Mouse (Mus musculus): ENCODE measurements at regions not wholly inside any gene's neighbourhood (a gene's known extent, or its start where the extent isn't known, plus 50 kb on each side); places are given as distances from the start of the nearest gene placed in this dataset.

- Histone ChIP-seq H3K9ac (no peak overlapping the region), H3K27me3 (replicated peaks) (0 out of 2 replicates have a peak, but pooled peaks cover 5% of the 10 kb centered on the region), H3K4me2 (no peak overlapping the region), H3K4me1 (peaks cover 6% of the 10 kb centered on the region), H3K9me3 (no peaks in the 10 kb centered on the region), H3K4me3 (replicated peaks) (no peak overlapping the region), H3K36me3 (no peaks in the 10 kb centered on the region), H3K27ac (no peak overlapping the region)
- 53% methylated on average over 3 of the region's 3 CpGs for WGBS
- no peak for ATAC-seq (ENCODE audit: insufficient read depth, low FRiP score, low read depth)
Measured at GRCm38 (mm10) chr9:30134303-30134702, 171.4 kb upstream of the Ntm start.

- peaks cover 10% of the 10 kb centered on the region for H3K4me1 ChIP-seq
- 0 out of 2 replicates have a peak overlapping the region, but pooled peaks have one; percentile 11 for H3K4me2 ChIP-seq
- H3K27ac ChIP-seq, result no peak overlapping the region
- WGBS, result 27% methylated on average over 14 of the region's 14 CpGs
- ATAC-seq (ENCODE audit: insufficient read depth, low FRiP score, low read depth), result peak; percentile 65
- H3K9me3 ChIP-seq, result no peaks in the 10 kb centered on the region
- no peak overlapping the region for H3K9ac ChIP-seq
- no peaks in the 10 kb centered on the region for H3K36me3 ChIP-seq
- no peak overlapping the region for H3K4me3 ChIP-seq (replicated peaks)
- H3K27me3 ChIP-seq (replicated peaks), result 0 out of 2 replicates have a peak, but pooled peaks cover 6% of the 10 kb centered on the region
Measured at GRCm38 (mm10) chr9:30137611-30138287, 174.8 kb upstream of the Ntm start.

- H3K9ac ChIP-seq, result no peak overlapping the region
- no peaks in the 10 kb centered on the region for H3K36me3 ChIP-seq
- no peak overlapping the region for H3K27ac ChIP-seq
- ATAC-seq (ENCODE audit: insufficient read depth, low FRiP score, low read depth), result peak; percentile 79
- no peak overlapping the region for H3K4me3 ChIP-seq (replicated peaks)
- peaks cover 10% of the 10 kb centered on the region for H3K4me1 ChIP-seq
- no peak overlapping the region for H3K4me2 ChIP-seq
- H3K9me3 ChIP-seq, result no peaks in the 10 kb centered on the region
- 0 out of 2 replicates have a peak, but pooled peaks cover 6% of the 10 kb centered on the region for H3K27me3 ChIP-seq (replicated peaks)
- 20% methylated on average over 3 of the region's 3 CpGs for WGBS
Measured at GRCm38 (mm10) chr9:30140188-30140587, 177.2 kb upstream of the Ntm start.

GRCm38 (mm10) chr9:30141186-30141585 lies 178.2 kb upstream of the Ntm start:
- WGBS, result 88% methylated on average over 3 of the region's 3 CpGs
- no peak overlapping the region for H3K9ac ChIP-seq
- no peak for ATAC-seq (ENCODE audit: insufficient read depth, low FRiP score, low read depth)
- H3K27ac ChIP-seq, result no peak overlapping the region
- H3K27me3 ChIP-seq (replicated peaks), result 0 out of 2 replicates have a peak, but pooled peaks cover 6% of the 10 kb centered on the region
- H3K9me3 ChIP-seq, result no peaks in the 10 kb centered on the region
- no peak overlapping the region for H3K4me3 ChIP-seq (replicated peaks)
- H3K4me1 ChIP-seq, result peaks cover 10% of the 10 kb centered on the region
- no peak overlapping the region for H3K4me2 ChIP-seq
- H3K36me3 ChIP-seq, result no peaks in the 10 kb centered on the region

- ATAC-seq (ENCODE audit: insufficient read depth, low FRiP score, low read depth), result no peak
- Histone ChIP-seq H3K4me1 (peaks cover 5% of the 10 kb centered on the region; the same call in 1 of the 2 replicates), H3K36me3 (no peaks in the 10 kb centered on the region), H3K4me2 (no peak overlapping the region), H3K4me3 (replicated peaks) (no peak overlapping the region), H3K9ac (no peak overlapping the region), H3K27me3 (replicated peaks) (0 out of 2 replicates have a peak, but pooled peaks cover 4% of the 10 kb centered on the region), H3K27ac (no peak overlapping the region), H3K9me3 (no peaks in the 10 kb centered on the region)
- 89% methylated on average over 10 of the region's 10 CpGs for WGBS
Measured at GRCm38 (mm10) chr9:30142806-30143458, 180.0 kb upstream of the Ntm start.

- Histone ChIP-seq H3K9ac (no peak overlapping the region), H3K36me3 (no peaks in the 10 kb centered on the region), H3K27me3 (replicated peaks) (no peaks in the 10 kb centered on the region), H3K27ac (no peak overlapping the region), H3K4me1 (no peaks in the 10 kb centered on the region), H3K4me2 (no peak overlapping the region), H3K9me3 (no peaks in the 10 kb centered on the region), H3K4me3 (replicated peaks) (no peak overlapping the region)
- no peak for ATAC-seq (ENCODE audit: insufficient read depth, low FRiP score, low read depth)
- 37% methylated on average over 17 of the region's 17 CpGs for whole genome bisulfite sequencing
Measured at GRCm38 (mm10) chr9:30149481-30150468, 186.8 kb upstream of the Ntm start.

GRCm38 (mm10) chr9:30151173-30151572 lies 188.2 kb upstream of the Ntm start:
- no peak overlapping the region for H3K4me2 ChIP-seq
- H3K4me1 ChIP-seq, result no peaks in the 10 kb centered on the region
- no peaks in the 10 kb centered on the region for H3K27me3 ChIP-seq (replicated peaks)
- 88% methylated on average over 1 of the region's 1 CpGs for WGBS
- no peak overlapping the region for H3K9ac ChIP-seq
- H3K9me3 ChIP-seq, result no peaks in the 10 kb centered on the region
- H3K4me3 ChIP-seq (replicated peaks), result no peak overlapping the region
- no peak for ATAC-seq (ENCODE audit: insufficient read depth, low FRiP score, low read depth)
- no peaks in the 10 kb centered on the region for H3K36me3 ChIP-seq
- no peak overlapping the region for H3K27ac ChIP-seq

GRCm38 (mm10) chr9:30166235-30166752 lies 203.4 kb upstream of the Ntm start:
- no peaks in the 10 kb centered on the region for H3K9me3 ChIP-seq
- no peak overlapping the region for H3K4me3 ChIP-seq (replicated peaks)
- H3K4me2 ChIP-seq, result no peak overlapping the region
- 78% methylated on average over 13 of the region's 13 CpGs for WGBS
- no peak overlapping the region for H3K27ac ChIP-seq
- H3K4me1 ChIP-seq, result no peaks in the 10 kb centered on the region
- ATAC-seq (ENCODE audit: insufficient read depth, low FRiP score, low read depth), result no peak
- no peaks in the 10 kb centered on the region for H3K27me3 ChIP-seq (replicated peaks)
- no peaks in the 10 kb centered on the region for H3K36me3 ChIP-seq
- no peak overlapping the region for H3K9ac ChIP-seq

GRCm38 (mm10) chr9:30167223-30167622 lies 204.3 kb upstream of the Ntm start:
- Histone ChIP-seq H3K36me3 (no peaks in the 10 kb centered on the region), H3K4me1 (no peaks in the 10 kb centered on the region), H3K4me3 (replicated peaks) (no peak overlapping the region), H3K9ac (no peak overlapping the region), H3K9me3 (no peaks in the 10 kb centered on the region), H3K4me2 (no peak overlapping the region), H3K27ac (no peak overlapping the region), H3K27me3 (replicated peaks) (no peaks in the 10 kb centered on the region)
- ATAC-seq (ENCODE audit: insufficient read depth, low FRiP score, low read depth), result no peak; the same call in 1 of the 2 replicates
- WGBS, result 54% methylated on average over 7 of the region's 7 CpGs

DNA sequence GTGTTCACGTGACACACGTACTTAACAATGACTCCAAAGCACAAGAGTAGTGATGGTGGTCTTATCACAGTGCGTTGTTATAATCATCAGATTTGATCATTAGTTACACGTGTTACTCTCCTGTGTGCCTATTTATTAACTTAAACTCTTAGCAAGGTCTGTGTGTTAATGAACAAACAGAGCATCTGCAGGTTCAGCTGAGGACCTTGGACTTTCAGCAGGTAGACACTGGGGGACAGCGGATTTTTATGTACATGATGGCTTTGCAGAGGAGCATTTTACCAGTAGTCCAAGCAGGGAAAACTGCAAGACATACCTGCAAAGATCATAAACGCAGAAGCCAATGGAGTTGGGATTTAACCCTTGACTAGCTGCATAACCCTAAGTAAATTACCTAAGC lies 211.7 kb upstream of the Ntm start:
- no peaks in the 10 kb centered on the region for H3K4me1 ChIP-seq
- H3K4me2 ChIP-seq, result no peak overlapping the region
- WGBS, result 77% methylated on average over 6 of the region's 6 CpGs
- H3K9ac ChIP-seq, result no peak overlapping the region
- no peak overlapping the region for H3K27ac ChIP-seq
- H3K9me3 ChIP-seq, result no peaks in the 10 kb centered on the region
- no peak for ATAC-seq (ENCODE audit: insufficient read depth, low FRiP score, low read depth)
- H3K4me3 ChIP-seq (replicated peaks), result no peak overlapping the region
- no peaks in the 10 kb centered on the region for H3K36me3 ChIP-seq
- no peaks in the 10 kb centered on the region for H3K27me3 ChIP-seq (replicated peaks)

- no peaks in the 10 kb centered on the region for H3K4me1 ChIP-seq
- no peak overlapping the region for H3K9ac ChIP-seq
- H3K9me3 ChIP-seq, result no peaks in the 10 kb centered on the region
- H3K36me3 ChIP-seq, result no peaks in the 10 kb centered on the region
- no peak overlapping the region for H3K4me2 ChIP-seq
- no peak overlapping the region for H3K27ac ChIP-seq
- 72% methylated on average over 3 of the region's 3 CpGs for WGBS
- no peaks in the 10 kb centered on the region for H3K27me3 ChIP-seq (replicated peaks)
- no peak overlapping the region for H3K4me3 ChIP-seq (replicated peaks)
- ATAC-seq (ENCODE audit: insufficient read depth, low FRiP score, low read depth), result no peak
Measured at GRCm38 (mm10) chr9:30175376-30175775, 212.4 kb upstream of the Ntm start.

Data from stomach, embryonic 15.5 days (tissue).